Mouse (Mus musculus): Measurements from ENCODE around the gene Sec14l1. TPM values are rescaled to one million over a fixed set of nuclear protein-coding genes. Genes with fewer than 3 reads are reported as not detected.

Sec14l1 gene
- polyA plus RNA-seq, 1 experiment = 46.1 TPM

DNA sequence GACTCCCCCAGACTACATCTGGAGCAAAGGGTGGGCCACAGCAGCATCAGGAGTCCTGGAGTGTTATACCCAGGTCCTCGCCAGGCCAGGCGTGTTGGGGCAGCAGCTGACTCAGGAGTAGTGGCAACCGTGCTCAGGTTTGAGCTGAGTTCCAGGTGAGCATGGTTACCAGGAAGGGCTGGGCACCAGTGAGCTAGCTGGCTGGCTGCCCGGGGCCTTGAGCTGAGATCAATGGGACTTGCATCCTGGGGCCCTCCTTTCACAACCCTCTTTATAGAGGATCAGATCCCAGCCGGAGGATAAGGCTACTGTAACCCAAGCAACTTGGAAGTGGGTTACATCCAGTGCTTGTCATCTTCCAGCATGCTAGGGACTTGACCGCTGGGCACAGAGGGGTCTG lies 90.1 kb downstream of the Sec14l1 start:
- peaks cover 15% of the 10 kb centered on the region for H3K9me3 ChIP-seq
- TF ChIP-seq FLI1 (IDR thresholded peaks at IDR 0.05; ENCODE audit: low read length) (no peak), GATA1 (IDR thresholded peaks at IDR 0.05; ENCODE audit: borderline replicate concordance, low read length) (no peak)
- H3K4me1 ChIP-seq = no peaks in the 10 kb centered on the region
- H3K27me3 ChIP-seq (replicated peaks) = peaks cover 92% of the 10 kb centered on the region
- no peaks in the 10 kb centered on the region for H3K36me3 ChIP-seq (replicated peaks; ENCODE audit: low read length)
- no peak overlapping the region for H3K4me3 ChIP-seq (replicated peaks)

DNA sequence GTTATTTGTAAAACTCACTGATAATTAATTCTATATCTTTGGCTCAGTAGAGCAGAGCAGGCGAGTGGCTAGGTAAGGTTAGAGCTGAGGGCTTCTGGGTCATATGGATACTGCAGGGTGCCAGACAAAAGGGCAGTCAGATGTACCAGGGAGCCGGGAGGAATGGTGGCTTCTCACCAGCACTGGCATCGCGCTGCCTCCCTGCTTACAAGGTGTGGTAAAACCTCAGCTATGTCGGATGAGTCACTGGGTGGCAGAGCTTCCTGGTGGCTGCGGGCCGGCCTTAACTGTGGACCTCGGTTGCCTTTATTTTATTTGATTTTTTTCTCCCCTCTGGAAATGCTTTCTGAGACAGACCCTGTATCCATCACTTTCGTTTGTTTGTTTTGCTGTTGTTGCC lies 90.5 kb downstream of the Sec14l1 start:
- Histone ChIP-seq H3K4me3 (replicated peaks) (no peak overlapping the region), H3K4me1 (no peaks in the 10 kb centered on the region), H3K36me3 (replicated peaks; ENCODE audit: low read length) (no peaks in the 10 kb centered on the region), H3K27me3 (replicated peaks) (peaks cover 88% of the 10 kb centered on the region), H3K9me3 (peaks cover 15% of the 10 kb centered on the region)
- TF ChIP-seq FLI1 (IDR thresholded peaks at IDR 0.05; ENCODE audit: low read length) (no peak), GATA1 (IDR thresholded peaks at IDR 0.05; ENCODE audit: borderline replicate concordance, low read length) (no peak)

DNA sequence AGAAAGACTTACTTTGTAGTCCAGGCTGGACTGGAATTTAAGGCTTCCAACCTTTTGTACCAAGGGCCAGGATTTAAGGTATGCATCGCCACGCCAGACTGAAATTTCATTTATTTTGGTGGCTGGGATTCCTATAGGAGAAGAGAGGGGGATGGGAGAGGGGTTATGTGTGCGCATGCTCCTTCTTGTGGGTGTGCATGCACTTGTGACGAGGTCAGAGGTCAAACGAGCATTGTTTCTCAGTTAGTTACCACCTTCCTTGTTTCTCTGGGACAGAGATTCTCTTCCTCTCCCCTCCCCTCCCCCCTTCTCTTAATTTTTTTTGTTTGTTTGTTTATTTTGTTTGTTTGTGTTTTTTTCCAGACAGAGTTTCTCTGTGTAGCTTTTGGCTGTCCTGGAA lies 92.5 kb downstream of the Sec14l1 start:
- H3K4me3 ChIP-seq (replicated peaks) = no peak overlapping the region
- TF ChIP-seq GATA1 (IDR thresholded peaks at IDR 0.05; ENCODE audit: borderline replicate concordance, low read length) (no peak), FLI1 (IDR thresholded peaks at IDR 0.05; ENCODE audit: low read length) (no peak)
- peaks cover 15% of the 10 kb centered on the region for H3K9me3 ChIP-seq
- H3K36me3 ChIP-seq (replicated peaks; ENCODE audit: low read length) = no peaks in the 10 kb centered on the region
- peaks cover 87% of the 10 kb centered on the region for H3K27me3 ChIP-seq (replicated peaks)
- no peaks in the 10 kb centered on the region for H3K4me1 ChIP-seq

DNA sequence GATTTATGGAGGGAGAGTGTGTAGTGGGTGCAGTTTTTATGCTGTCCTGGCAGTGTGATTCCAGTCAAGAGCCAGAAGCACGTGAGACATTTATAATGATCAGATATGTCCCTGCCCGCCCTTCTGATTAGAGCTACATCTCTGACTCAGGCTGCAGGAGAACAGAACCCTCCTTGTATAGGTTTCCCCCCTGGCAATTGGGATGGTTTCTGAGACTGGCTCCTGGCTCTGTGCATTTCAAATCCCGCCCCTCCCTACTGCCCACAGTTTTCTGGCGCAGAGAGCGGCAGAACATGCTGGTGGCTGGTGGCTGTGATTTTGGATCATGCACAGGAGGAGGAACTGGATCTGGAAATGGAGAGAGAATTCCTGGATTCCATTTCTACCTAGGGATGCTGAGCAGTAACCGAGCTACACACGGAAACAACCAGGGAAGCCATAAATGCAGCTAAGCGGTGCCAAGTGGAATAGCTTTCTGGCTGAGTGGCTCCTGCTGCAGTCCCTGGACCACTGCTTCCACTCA lies 93.2 kb downstream of the Sec14l1 start:
- H3K9me3 ChIP-seq = peaks cover 15% of the 10 kb centered on the region
- peaks cover 84% of the 10 kb centered on the region for H3K27me3 ChIP-seq (replicated peaks)
- H3K4me3 ChIP-seq (replicated peaks) = no peak overlapping the region
- TF ChIP-seq FLI1 (IDR thresholded peaks at IDR 0.05; ENCODE audit: low read length) = no peak
- TF ChIP-seq GATA1 (IDR thresholded peaks at IDR 0.05; ENCODE audit: borderline replicate concordance, low read length) = no peak
- no peaks in the 10 kb centered on the region for H3K4me1 ChIP-seq
- H3K36me3 ChIP-seq (replicated peaks; ENCODE audit: low read length) = no peaks in the 10 kb centered on the region

Other genes with a start within 250 kb of the Sec14l1 start
- gene Mgat5b, start 196.3 kb upstream of the Sec14l1 start, polyA plus RNA-seq (2012; ENCODE audit: insufficient read depth, low replicate concordance) = not detected in 2 replicates
- 330 and 618 TPM in 2 replicates for gene Sept9, start 84.5 kb downstream of the Sec14l1 start, polyA plus RNA-seq (2012; ENCODE audit: insufficient read depth, low replicate concordance)